Mouse (Mus musculus): ENCODE results near the gene Synrg.

- TF ChIP-seq TAL1 (IDR thresholded peaks at IDR 0.05; ENCODE audit: low read length), result no peak
- TF ChIP-seq GATA1 (IDR thresholded peaks at IDR 0.05; ENCODE audit: low read length), result no peak
These were observed 10.5 kb downstream of the Synrg start for GRCm38 (mm10) chr11:83974561-83975346.

Measured in erythroblast, embryonic 14.5 days (primary cell).